Mouse (Mus musculus): ENCODE measurements around the gene Nmral1.
A peak's percentile ranks its signal among the peaks of the same experiment; 100 is the strongest.
"Not testable (repeated sequence)": the region's sequence is repeated elsewhere in the genome, so short reads cannot be mapped to it uniquely, and the experiment has no call there.

Gene Nmral1

GRCm38 (mm10) chr16:4713861-4714710, 5.1 kb downstream of the Nmral1 start:
- DNase-seq: no peak

GRCm38 (mm10) chr16:4711173-4711572, 8.0 kb downstream of the Nmral1 start:
- DNase-seq: no peak

GRCm38 (mm10) chr16:4705541-4705940, 13.6 kb downstream of the Nmral1 start:
- DNase-seq: no peak

GRCm38 (mm10) chr16:4702646-4703045, 16.5 kb downstream of the Nmral1 start:
- DNase-seq: no peak

GRCm38 (mm10) chr16:4701211-4701610, 17.9 kb downstream of the Nmral1 start:
- no peak for DNase-seq

GRCm38 (mm10) chr16:4689371-4689770, 29.8 kb downstream of the Nmral1 start:
- not testable (repeated sequence) for DNase-seq

GRCm38 (mm10) chr16:4684457-4684791, 34.7 kb downstream of the Nmral1 start:
- DNase-seq: no peak

GRCm38 (mm10) chr16:4683581-4684456, 35.3 kb downstream of the Nmral1 start:
- peak; percentile 94 to 97 for DNase-seq

- DNase-seq: no peak
These were observed 36.0 kb downstream of the Nmral1 start for GRCm38 (mm10) chr16:4683193-4683580.

- no peak for DNase-seq
These were observed 36.5 kb downstream of the Nmral1 start for GRCm38 (mm10) chr16:4682628-4683179.

GRCm38 (mm10) chr16:4680922-4681455, 38.2 kb downstream of the Nmral1 start:
- DNase-seq: not testable (repeated sequence)

GRCm38 (mm10) chr16:4679121-4680018, 39.8 kb downstream of the Nmral1 start, which contains the start of gene Coro7:
Gene Coro7, minus strand, starts transcription at chr16:4679777.
- peak; percentile 85 to 90 for DNase-seq

GRCm38 (mm10) chr16:4678080-4678479, 41.1 kb downstream of the Nmral1 start:
- no peak for DNase-seq

GRCm38 (mm10) chr16:4676836-4677235, 42.3 kb downstream of the Nmral1 start:
- no peak for DNase-seq

GRCm38 (mm10) chr16:4674091-4674490, 45.1 kb downstream of the Nmral1 start:
- peak in 1 of 2 experiments; percentile 36 for DNase-seq

- DNase-seq: no peak
These were observed 48.8 kb downstream of the Nmral1 start for GRCm38 (mm10) chr16:4670317-4670716.

- peak; percentile 51 to 83 for DNase-seq
These were observed 51.9 kb downstream of the Nmral1 start for GRCm38 (mm10) chr16:4667190-4667808.

- no peak for DNase-seq
These were observed 53.4 kb downstream of the Nmral1 start for GRCm38 (mm10) chr16:4665726-4666125.

- DNase-seq: no peak
These were observed 55.4 kb downstream of the Nmral1 start for GRCm38 (mm10) chr16:4663806-4664205.

- no peak for DNase-seq
These were observed 57.6 kb downstream of the Nmral1 start for GRCm38 (mm10) chr16:4661605-4662004.

Data from spleen, adult 18-20 months (tissue).